Mouse (Mus musculus): ENCODE measurements around the gene Gm14440.
"Not testable (repeated sequence)": the region's sequence is repeated elsewhere in the genome, so short reads cannot be mapped to it uniquely, and the experiment has no call there.

Gene Gm14440

DNA sequence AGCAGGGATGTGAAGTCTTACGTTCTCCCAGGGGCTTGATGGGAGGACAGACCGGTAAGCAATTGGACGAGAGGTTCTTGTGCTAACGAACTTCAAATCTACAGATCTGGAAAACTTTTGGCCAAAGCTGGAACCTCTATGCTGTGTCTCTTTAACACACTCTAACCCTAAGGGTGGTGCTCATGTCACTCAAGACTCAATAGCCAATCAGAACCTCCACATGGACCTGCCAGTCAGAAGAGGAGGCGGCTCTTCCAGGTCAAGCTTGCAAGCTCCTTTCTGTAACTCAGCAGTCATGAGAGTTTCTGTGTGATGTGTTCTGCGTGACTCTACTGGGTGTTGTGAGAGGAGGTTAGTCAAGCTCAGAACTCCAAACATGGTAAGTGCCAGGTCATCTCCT is at the start of gene Gm14440:
Gene Gm14440, plus strand, starts transcription at position 301 of the 400 bp plus-strand sequence.
- DNase-seq (ENCODE audit: low spot score in 2 of 2), result not testable (repeated sequence)

Measured in frontal cortex, postnatal 10 days (tissue).